Mouse (Mus musculus) monocyte, adult 2 months (primary cell): ENCODE measurements around the gene Kdm2a.
A peak's percentile ranks its signal among the peaks of the same experiment; 100 is the strongest.

Source experiments
- DNase-seq, 2 experiments: peaks; one replicate each; pipeline ENCODE4 v3.0.0; 2022; ENCODE audit warnings: low spot score in 2 of 2, low read depth in 1 of 2

Gene Kdm2a

DNA sequence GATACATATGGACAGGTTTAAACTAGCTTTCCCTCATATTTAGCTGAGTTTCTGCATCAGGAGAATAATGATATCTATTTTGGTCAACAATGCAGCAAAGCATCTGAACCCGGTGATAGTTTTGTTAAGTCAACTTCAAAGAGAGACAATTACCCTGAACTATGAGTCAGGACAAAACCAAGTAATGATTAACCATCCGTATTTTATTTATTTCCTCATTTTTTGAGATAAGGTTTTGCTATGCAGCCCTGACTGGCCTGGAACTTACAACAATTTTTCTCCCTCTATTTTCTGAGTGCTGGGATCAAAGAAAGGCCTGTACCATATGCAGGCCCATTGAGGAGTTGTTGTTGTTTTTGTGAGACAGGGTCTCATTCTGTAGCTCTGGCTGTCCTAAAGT, 67.5 kb downstream of the Kdm2a start:
- DNase-seq = no peak

DNA sequence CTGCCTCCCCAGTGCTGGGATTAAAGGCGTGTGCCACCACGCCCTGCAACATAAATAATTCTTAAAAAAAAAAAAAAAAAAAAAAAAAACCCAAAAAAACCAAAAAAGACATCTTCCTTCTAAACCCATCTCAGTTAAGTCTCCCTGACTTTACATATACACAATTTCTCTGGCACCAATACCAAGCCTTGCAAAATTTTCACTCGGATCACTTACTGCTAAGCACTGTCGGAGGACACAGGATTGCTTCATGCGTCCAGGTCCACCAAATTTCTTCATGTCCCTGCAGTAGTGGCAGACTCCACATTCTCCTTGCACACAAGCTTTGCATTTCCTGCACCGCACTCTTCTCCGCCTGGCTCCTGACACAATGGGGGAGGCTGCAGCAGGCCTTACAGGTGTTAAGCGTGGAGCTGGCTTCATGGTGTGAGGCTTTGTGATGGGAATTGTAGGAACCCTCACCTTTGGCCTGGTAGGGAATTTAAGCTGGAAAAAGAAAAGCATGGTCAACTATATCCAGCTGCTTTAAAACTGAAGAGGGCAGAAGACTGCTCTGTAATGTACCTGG, 69.3 kb downstream of the Kdm2a start:
- no peak for DNase-seq

DNA sequence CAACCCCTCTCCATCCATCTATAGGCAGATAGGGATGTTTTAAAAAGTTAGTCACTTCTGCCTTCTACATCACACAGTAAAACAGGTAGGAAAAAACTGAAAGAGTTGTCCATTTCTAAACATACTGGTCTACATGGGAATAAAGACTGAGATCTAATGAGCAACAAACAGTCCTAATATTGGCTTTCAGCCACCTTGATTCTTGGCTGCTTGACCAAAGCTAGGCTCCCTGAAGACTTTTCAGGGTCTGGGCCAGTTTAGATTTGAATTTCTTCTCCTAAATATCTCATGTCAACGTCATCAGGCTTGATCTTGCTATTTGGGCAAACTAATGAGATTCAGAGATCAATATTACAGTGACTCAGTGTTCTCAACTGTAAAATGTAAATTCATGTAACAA, 71.2 kb downstream of the Kdm2a start:
- DNase-seq = no peak

DNA sequence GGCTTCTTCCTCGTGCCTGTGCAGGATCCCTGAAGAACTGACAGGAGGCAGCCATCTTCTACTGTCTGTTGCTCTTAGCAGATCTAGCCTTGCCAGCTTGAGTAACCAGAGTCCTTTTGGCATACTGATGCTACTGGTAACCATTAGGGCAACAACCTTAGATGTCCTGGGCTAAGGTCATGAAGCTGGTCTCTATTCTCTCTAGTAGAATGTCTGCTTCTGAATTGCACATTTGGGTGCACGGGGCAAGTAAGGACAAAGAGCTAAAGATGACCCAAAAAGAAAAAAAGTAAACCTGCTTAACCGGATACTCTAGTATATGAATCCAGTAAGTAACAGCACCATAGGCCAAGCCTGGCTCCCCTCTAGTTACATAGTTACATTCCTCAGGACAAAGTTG, 72.0 kb downstream of the Kdm2a start:
- DNase-seq = no peak

DNA sequence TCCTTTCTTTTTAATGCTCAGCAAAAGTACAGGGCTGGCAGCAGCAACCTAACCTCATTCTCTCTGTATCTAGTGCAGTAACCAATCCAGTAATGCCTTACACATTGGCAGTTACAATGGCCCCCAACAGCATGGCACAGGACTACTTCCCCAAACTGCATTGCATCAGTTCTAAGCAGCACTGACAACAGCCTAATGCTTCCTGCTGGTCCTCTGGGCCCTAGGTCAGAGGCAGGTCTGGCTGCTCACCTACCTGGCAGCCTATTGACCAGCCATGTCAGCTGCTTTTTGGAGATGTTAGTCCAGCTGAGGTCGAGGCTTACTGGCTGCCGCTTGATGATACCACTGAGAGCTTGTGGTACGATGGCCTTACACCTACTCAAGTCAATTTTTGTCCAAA, 76.0 kb downstream of the Kdm2a start:
- no peak for DNase-seq

DNA sequence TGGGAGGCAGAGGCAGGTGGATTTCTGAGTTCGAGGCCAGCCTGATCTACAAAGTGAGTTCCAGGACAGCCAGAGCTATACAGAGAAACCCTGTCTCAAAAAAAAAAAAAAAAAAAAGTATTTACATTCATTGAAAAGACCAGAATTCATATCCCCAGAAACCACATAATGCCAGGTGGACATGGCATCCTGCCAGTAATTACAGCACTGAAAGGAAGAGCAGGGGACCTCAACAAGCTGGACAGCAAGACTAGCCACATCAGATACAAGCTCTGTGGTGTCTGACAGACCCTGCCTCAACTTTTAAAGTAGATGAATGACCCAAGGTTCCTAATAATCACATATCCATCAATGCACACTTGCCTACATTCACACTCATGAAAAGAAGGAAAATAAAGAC, 76.5 kb downstream of the Kdm2a start:
- no peak for DNase-seq

DNA sequence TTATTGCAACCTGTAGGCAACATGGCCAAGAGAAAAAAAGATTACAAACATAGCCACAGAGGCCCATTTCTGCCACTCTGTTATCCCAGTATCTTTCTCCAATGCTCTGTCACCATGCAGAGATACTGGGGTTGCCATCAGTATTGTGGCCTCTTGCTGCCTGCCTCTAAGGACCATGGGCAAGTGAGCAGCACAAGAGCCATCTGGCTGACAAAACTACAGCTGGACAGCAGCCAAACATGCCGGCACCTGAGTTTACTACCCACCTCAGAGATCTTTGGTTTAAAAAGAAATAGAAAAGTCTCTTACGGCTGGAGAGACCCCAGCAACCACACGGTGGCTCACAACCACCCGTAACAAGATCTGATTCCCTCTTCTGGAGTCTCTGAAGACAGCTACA, 78.8 kb downstream of the Kdm2a start:
- no peak for DNase-seq

DNA sequence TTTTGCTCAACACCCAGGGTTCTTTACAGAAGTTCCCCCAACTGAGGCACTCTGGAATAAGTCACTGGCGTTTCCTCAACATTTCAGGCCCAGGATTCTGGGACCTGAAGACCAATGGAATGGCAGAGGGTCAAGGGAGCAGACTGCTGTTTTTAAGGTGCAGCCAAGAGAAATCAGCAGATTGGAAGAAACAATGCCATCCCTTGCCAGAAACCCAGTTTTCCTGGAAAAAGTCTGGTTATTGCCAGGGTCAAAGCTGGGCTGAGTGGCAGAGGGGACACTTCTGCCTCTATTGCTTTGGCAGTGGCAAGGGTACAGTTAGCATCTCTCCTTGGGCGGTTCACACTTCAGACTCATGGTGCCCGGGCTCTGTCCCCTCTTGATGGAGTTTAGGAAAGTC, 80.9 kb downstream of the Kdm2a start:
- no peak for DNase-seq

DNA sequence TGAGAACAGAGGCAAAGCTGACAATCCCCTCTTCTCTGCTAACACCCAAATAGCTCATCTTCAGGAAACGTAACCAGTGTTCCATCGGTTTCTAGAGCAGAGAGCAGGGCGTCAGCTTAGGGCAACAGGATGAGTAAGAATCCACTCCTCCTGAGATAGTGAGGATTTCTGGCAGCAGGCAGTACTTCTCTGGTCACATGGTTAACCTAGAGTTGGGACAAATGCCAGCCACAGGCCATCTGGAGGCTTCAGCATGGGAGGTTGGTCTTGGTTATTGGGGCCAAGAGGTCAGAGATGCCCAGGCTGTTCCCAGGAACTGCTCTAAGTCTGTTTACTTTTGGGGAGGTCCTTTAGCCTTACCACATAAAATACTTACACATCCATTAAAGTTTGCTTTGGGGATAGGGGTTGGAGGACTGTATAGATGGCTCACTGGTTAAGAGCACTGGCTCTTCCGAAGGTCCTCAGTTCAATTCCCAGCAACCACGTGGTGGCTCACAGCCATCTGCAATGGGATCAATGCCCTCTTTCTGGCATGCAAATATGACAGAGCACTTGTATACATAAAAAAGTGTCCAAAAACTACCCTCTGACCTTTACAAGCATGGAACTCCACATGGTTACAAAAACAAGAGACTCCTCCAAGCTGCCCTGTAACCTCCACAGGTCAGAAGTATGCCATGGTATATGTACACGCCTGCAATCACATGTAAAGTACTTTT, 82.7 kb downstream of the Kdm2a start:
- no peak for DNase-seq

DNA sequence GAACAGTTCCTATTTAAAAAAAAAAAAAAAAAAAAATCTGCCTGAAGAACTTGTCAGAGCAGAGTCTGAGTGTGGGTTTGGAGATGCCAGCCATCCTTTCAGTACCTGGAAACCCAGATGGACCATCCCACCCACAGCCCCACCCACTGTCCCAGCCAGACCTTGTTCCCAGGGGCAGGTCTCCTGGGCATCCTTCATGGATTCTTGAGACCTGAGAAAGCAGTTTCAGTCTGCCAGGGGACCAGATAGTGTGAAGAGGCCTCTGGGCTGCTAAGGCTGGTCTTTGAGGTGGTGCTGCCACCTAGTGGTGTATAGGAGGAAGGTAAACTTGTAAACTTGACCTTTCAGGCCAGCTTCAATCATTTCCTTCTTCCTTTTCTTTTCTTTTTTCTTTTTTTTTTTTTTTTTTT, 88.3 kb downstream of the Kdm2a start:
- DNase-seq = no peak

DNA sequence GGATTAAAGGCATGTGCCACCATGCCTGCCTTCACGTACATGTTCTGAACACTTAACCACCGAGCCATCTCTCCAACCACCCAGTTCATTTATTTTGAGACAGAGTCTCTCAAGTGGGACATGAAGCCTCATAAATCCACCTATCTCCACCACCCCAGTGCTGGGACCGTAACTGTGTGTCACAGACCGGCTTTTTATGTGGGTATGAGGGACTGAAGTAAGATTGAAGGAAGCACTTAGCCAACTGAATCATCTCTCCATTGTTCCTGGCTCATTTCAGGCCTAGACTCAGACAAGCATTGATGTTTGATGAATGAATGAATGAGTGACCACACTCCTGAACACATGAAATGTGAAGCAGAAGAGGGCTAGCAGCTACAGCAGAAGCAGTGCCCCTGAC, 88.8 kb downstream of the Kdm2a start:
- DNase-seq = no peak

DNA sequence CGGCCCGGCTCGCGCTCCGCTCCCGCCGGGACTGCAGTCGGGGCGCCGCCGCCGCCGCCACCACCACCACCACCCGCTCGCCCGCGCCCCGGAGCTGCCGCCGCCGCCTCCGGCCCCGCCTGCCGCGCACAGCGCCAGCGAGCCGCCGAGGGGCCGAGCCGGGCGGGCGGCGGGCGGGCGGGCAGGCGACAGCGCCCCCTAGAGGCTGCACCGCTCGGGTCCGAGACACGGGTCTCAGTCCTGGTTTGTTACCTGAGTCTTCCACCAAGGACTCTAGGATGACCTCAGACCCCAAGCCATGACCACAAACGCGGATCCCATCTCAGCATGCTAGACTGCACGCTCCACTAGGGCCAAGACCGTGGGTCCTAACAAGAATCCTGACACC, 91.9 kb downstream of the Kdm2a start, which contains the start of gene Grk2:
Gene Grk2 (minus strand): TSS at position 33 of the 388 bp plus-strand sequence.
- DNase-seq = peak in 1 of 2 experiments; percentile 66

DNA sequence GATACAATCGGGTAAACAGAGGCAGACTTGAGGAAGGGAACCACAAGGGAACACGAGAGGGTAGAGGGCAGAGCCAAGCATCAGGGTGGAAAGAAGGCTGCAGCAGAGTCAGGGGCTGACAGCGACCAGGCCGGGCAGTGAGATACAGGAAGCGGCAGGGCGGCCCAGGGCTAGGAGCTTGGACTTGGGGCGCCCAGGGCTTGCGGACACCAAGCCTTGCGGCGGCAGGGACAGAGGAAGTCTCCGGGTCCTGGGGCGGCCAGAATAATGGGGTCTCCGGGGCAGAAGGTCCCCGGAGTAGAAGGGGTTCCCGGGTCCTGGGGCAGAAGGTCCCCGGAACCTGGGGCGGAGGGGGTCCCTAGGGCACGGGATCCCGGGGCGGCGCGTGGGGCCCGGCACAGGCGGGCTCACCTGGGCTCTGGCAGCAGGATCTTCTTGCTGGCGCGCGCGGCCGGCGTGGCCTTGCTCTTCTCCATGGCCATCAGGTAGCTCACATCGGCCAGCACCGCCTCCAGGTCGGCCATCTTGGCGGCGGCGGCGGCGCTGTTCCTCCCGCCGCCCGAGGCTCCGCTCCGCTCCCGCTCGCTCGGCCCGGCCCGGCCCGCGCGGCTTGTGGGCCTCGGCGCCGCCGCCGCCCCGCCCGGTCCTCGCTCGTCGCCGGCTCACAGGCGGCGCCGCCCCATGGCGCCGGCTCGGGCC, 92.4 kb downstream of the Kdm2a start:
- no peak for DNase-seq

DNA sequence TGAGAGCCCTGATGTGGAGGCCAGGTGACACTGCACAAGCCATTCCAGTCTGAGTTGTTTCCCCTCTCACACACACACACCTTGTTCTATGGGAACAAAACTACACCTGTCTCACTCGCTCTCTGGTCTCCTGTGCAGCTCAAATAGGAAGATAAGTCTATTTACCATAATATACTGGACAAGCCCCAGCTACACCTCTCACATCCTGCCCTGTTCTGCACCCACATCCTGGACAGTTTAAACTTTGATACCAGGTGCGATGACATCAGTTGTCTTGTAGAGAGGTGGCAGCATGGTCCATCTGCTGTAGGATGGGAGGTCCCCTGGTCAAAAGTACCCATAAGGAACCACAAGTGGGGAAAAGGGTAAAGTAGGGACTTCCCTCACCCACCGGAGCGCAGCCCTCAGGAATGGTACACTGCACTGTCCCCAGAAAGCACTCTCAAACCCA, 93.2 kb downstream of the Kdm2a start:
- no peak for DNase-seq

DNA sequence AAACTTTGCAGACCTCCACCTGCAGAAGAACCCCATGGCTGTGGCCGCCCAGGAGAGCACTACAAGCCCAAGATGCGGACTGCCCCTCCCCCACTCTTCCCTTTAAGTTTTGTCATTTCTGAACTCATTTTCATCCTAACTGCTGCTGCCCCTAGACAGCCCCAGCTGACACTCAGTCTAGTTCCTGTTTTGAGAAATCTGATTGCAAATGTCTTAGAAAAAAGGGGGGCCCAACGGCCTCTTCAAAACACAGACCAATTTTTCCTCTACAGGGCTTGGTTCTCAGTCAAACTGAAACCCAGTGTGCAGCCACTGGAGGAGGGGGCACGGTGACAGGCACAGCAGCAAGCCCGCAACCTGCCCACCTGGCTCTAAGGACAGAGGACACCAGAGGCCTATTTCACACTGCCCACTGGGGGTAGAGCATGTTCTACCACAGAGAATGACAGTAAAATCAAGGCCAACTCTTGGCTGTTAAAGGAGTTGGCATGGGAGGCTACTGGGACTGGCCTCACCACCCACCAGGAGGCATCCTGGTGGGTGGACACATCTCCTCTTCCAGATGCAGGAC, 93.7 kb downstream of the Kdm2a start:
- DNase-seq = no peak

DNA sequence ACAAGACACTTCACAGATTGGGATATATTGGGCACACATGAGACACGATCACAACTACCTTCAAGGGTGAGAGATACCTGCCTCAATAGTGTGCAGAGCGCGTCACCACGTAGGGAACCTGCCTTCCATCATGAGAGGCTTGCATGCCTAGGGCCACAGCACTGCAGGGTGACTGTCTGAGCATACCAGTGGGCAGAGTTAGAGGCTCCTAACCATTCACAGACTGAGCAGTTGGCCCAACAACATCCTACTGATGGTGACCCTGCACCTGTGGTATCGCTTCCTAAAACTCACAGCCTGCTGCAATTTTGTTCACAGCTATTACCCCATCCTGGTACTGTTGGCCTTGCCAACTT, 94.5 kb downstream of the Kdm2a start:
- DNase-seq = no peak

DNA sequence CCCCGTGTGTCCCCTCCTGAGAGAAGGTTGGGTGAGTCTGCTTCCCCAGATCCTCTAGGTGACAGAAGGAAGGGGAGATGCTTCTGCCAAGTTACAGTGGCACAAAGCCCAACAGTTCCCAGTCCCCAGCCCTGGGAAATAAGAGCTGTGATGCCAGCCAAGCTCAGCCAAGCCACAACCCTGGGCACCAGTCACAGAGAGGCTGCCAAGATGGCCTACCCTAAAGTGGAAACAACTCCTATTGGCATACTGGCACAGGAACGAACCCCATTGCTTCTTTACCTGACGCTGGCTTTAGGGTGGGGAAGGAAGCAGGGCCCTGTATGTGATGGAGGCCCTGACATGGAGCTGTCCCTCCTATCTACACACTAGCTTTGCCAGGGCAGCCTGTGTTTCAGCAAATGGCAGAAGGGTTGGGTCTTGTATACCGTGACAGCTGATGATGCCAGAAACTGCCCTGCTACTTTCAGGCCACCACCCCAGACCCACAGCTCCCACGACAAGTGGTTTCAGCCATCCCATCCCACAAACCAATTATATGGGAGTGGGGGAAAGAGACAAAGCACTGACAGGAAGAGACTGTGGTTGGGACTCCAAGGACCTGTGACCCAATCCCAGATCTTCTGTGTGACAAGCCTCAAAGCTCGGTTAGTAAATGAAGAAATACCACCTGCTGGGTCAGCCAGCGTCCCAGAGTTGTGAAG, 95.0 kb downstream of the Kdm2a start:
- DNase-seq = no peak

DNA sequence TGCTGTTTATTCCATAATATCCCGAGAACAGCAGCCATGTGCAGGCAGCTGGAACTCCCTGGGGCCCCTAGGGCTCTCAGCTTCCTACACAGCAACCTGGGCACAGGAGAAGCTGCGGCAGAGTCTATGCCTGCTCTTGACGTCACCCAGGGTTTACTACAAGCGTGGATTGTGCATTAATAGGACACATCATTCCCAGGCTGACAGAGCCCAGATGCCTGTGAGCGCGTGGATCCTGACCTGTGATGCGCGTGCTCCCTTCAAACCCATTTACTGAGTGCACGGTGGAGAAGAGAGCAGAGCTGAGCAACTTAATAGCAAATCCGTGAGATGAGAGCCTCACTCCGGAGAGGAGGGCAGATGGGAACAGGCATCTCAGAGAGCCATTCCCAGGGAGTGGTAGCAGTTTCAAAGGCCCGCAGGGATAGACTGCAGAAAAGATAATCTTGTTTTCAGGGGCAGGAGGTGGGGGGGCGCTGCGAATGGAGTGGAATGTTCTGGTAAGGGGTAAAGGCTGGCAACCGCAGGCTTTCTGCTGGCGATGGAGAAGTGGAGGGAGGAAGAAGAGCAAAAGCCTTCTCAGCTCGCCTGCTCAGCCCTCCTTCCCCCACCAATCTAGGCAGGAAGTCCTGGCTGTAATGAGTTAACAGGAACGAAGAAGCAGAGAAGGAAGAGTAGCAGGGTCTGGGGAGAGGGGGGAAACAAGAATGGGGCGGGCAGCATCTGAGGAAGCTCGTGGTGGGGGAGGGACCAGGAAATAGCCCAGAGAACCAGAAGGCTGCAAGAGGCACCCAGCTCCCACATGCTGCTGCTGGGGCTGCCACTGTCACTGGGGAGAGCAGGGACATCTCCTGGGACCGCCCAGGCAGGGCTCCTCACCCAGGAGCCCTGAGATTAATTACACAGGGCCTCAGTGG, 96.1 kb downstream of the Kdm2a start:
- DNase-seq = peak in 1 of 2 experiments; percentile 52

DNA sequence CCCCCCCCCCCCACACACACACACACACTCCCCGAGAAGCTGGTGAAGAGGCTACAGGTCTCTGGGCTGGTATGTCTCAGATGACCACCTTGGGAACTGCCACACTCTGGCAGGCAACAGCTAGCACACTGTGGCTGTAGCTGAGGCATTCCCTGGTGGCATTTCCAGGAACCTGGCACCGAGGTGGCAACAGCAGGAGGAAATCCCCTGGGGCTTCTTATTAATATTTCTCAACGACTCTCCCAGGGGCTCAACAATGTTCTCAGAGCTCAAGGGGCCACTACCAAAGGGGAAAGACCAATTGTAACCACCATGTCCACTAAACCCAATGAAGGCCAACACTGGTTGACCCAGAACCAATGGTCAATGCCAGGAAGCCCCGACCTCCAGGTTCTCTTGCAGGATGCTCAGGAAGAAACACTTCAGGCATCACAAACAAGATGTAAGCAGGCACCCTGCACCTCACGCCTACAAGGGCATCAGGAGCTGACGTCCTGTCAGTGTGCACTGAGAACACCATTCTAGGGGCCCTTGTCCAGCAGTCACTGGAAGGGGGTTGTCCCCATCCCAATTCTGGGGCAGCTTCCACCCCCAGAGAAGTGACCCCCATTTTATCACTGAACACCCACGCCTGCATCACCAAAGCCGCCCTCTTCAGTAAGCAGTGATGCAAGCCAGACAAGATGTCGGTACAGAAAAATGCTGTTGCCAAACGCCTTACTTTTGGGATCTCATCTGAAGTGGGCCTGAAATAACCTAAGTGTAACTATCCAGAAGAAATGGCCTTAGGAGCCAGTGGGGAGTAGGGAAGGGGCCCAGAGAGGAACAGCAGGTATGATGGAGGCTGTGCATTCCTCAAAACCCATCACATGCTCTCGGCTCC, 97.0 kb downstream of the Kdm2a start:
- DNase-seq = no peak
